Mouse (Mus musculus) kidney, embryonic 16.5 days (tissue): ENCODE data around the gene Fbrsl1. TPM values are rescaled to one million over a fixed set of nuclear protein-coding genes. Genes with fewer than 3 reads are reported as not detected.
"Not testable (repeated sequence)": the region's sequence is repeated elsewhere in the genome, so short reads cannot be mapped to it uniquely, and the experiment has no call there.

Experiments
- ATAC-seq: fragments of 200-750 bp; cut with Nextera tagmentation; 2 replicates; pipeline ENCODE4 v1.8.0; 2017; ENCODE audit warnings: moderate TSS enrichment; ENCODE audit not compliant: low FRiP score, low TSS enrichment
- H3K27ac ChIP-seq: fragments of 300-500 bp; sonication (generic); 2 replicates; pipeline ENCODE4 v1.5.1; 2014; ENCODE audit warnings: low read length
- H3K27me3 ChIP-seq: fragments of 300-500 bp; sonication (generic); 2 replicates; pipeline ENCODE4 v1.6.1; 2014; ENCODE audit warnings: low read length, control low read depth, mixed read lengths; ENCODE audit not compliant: insufficient read depth
- H3K36me3 ChIP-seq: fragments of 300-500 bp; sonication (generic); 2 replicates; pipeline ENCODE4 v1.6.1; 2014; ENCODE audit warnings: low read length, control low read depth, mixed read lengths; ENCODE audit not compliant: insufficient read depth
- H3K4me1 ChIP-seq: fragments of 300-500 bp; sonication (generic); 2 replicates; pipeline ENCODE4 v1.6.1; 2014; ENCODE audit warnings: low read length, control low read depth, mixed read lengths; ENCODE audit not compliant: insufficient read depth
- H3K4me2 ChIP-seq: fragments of 300-500 bp; sonication (generic); replicated peaks from 2 replicates; pipeline ENCODE4 v1.6.1; 2014; ENCODE audit warnings: low read depth, low read length
- H3K4me3 ChIP-seq: fragments of 300-500 bp; sonication (generic); 2 replicates; pipeline ENCODE4 v1.5.1; 2014; ENCODE audit warnings: mild to moderate bottlenecking, low read length
- H3K9ac ChIP-seq: fragments of 300-500 bp; sonication (generic); replicated peaks from 2 replicates; pipeline ENCODE4 v1.6.1; 2014; ENCODE audit warnings: low read length
- H3K9me3 ChIP-seq: fragments of 300-500 bp; sonication (generic); 2 replicates; pipeline ENCODE4 v1.6.1; 2016; ENCODE audit warnings: low read length, control low read depth
- WGBS: fragments of 180-500 bp; shearing (Covaris S2); extraction: QIAGEN DNeasy Blood & Tissue Kit; methylation state at CpG from one replicate; pipeline ENCODE4 v1.1.7; 2014; 5-methylcytosine and 5-hydroxymethylcytosine counted together
- polyA plus RNA-seq: library from polyadenylated mRNA; unstranded; fragments of >200 nt; fragmentation: Nextera tagmentation; extraction: Ambion mirVana; gene quantifications from 2 replicates; pipeline ENCODE4 v1.2.1, GENCODE M21; 2015

Fbrsl1 gene
- polyA plus RNA-seq, 1 experiment from 2014 or later: 9.8 TPM

DNA sequence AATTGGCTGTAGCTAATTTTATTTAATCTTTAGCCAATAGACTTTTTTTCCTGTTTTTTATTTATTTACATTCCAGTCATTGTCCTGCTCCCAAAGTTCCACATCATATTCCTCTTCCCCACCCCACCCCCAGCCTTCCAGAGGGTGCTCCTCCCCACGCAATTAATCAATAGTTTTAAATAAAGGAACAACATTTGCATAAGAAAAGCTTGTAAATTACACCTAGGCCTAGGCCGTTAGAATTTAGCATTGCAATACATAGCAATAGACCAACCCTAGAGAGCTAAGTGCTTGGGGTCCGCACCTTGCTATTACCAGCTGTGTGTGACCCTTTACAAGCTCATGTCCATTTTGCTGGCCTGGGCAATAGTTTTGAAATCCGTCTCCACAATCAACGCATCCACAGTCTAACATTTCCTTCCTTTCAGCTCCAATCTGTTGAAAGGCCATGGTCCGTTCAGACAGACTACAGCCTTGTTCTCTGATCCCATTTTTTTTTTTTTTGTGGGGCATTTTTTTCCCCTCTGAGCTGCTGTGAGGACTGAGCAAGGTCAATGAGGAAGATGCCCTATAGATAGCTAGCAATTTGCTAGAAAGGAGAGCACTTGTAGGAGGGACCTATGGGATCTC is 10.6 kb downstream of the Fbrsl1 start:
- no peak overlapping the region for H3K9ac ChIP-seq
- no peak overlapping the region for H3K4me2 ChIP-seq
- H3K9me3 ChIP-seq: no peaks in the 10 kb centered on the region
- 53% methylated on average over 6 of the region's 6 CpGs for WGBS
- H3K36me3 ChIP-seq: no peaks in the 10 kb centered on the region
- H3K27me3 ChIP-seq: no peaks in the 10 kb centered on the region
- no peak overlapping the region for H3K27ac ChIP-seq
- H3K4me3 ChIP-seq: no peak overlapping the region
- ATAC-seq: no peak
- H3K4me1 ChIP-seq: peaks cover 10% of the 10 kb centered on the region; the same call in 1 of the 2 replicates

DNA sequence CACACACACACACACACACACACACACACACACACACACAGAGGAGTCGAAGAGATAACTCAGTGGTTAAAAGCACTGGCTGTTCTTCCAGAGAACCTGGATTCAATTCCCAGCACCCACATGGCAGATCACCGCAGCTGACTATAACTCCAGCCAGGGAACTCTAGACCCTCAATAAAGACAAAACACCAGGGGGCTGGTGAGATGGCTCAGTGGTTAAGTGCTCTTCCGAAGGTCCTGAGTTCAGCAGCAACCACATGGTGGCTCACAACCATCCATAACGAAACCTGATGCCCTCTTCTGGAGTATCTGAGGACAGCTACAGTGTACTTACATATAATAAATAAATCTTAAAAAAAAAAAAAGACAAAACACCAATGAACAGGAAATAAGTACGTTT is 12.1 kb downstream of the Fbrsl1 start:
- H3K27ac ChIP-seq, H3K4me3 ChIP-seq, H3K9me3 ChIP-seq, ATAC-seq, H3K4me2 ChIP-seq, H3K9ac ChIP-seq, H3K27me3 ChIP-seq: not testable (repeated sequence)
- Histone ChIP-seq H3K36me3 (peaks cover 15% of the 10 kb centered on the region), H3K4me1 (peaks cover 10% of the 10 kb centered on the region; the same call in 1 of the 2 replicates)
- WGBS: 63% methylated on average over 5 of the region's 5 CpGs

DNA sequence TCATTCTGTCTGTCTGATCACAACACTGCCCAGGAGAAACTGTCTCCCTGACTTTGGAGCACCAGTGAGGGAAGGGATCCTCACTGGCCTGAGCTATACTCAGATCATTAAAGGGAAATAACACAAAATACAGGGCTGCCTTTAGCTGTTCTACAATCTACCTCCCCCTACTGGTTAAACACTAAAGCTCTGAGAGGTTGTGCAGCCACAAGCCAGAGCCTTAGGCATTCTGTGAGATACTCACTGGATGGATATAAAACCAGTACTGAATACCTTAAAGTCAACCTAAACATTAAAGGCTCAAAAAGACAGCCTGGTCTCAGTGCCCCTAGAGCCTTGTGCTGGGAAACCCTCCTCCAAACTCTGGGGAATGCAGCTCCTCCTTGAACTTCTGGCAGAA is 13.5 kb downstream of the Fbrsl1 start:
- Histone ChIP-seq H3K4me3 (no peak overlapping the region), H3K36me3 (peaks cover 21% of the 10 kb centered on the region), H3K4me2 (no peak overlapping the region), H3K27me3 (no peaks in the 10 kb centered on the region), H3K27ac (no peak overlapping the region), H3K9me3 (no peaks in the 10 kb centered on the region), H3K9ac (no peak overlapping the region), H3K4me1 (peaks cover 3% of the 10 kb centered on the region; the same call in 1 of the 2 replicates)
- ATAC-seq: no peak; the same call in 1 of the 2 replicates

DNA sequence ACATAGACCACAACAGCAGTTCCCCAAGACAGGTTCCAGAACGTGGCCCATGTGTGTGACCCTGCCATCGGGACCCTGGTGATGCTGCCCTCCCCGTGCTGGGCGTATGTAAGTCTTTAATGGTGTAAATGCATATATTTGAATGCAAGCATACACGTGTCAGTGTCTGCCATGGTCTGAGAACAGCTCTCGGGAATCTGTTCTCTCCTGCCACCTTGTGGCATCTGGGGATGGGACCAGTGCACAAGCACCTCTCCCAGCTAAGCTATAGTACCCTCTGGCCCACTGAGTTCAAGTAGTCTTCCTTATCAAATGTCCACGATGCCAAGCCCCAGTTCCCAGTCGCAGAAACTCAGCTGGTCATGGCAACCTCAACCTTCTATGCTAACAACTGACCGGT is 19.3 kb downstream of the Fbrsl1 start:
- no peaks in the 10 kb centered on the region for H3K27me3 ChIP-seq
- H3K9ac ChIP-seq: no peak overlapping the region
- peak; percentile 75 for ATAC-seq
- H3K9me3 ChIP-seq: no peaks in the 10 kb centered on the region
- H3K4me2 ChIP-seq: no peak overlapping the region
- no peak overlapping the region for H3K4me3 ChIP-seq
- WGBS: 37% methylated on average over 9 of the region's 9 CpGs
- H3K4me1 ChIP-seq: 0 out of 2 replicates have a peak, but pooled peaks cover 5% of the 10 kb centered on the region
- peaks cover 21% of the 10 kb centered on the region for H3K36me3 ChIP-seq
- H3K27ac ChIP-seq: no peak overlapping the region

DNA sequence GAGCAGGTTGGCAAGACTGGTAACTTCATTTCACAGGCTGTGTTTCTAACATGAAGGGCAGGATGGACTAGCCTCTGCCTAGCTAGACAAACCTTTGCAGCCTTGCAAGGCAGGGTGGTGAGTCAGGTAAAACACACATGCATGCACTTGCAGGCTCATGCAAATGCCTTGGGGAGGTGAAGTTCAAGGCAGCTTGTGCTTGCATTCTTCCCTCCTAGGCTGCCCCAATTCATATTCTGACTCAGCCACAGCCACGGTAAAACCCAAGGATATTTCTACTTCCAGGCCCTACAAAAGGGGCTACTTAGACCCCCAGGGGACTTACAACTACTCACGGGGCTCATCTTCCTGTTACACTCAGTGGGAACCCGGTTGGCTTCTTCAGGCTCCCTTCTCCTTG is 20.0 kb downstream of the Fbrsl1 start:
- WGBS: 80% methylated on average over 3 of the region's 3 CpGs
- no peak for ATAC-seq
- peaks cover 21% of the 10 kb centered on the region for H3K36me3 ChIP-seq

DNA sequence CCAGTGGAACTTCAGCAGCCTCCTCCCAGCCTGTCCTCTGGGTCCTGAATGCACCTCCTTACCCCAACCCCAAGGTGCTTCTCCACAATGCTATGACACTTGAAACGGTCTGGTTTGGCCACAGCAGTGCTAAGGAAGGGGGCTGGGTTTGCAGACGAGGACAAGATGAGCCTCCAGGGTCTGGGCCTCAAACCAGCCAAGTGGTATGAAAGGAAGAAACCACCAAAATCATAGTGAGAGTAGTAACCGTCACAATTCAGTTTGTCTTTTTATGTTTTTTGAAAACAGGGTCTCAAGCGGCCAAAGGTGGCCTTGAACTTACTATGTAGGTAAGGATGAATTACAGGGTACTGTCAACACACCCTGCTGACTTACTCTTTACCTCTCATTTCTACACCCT is 23.1 kb downstream of the Fbrsl1 start:
- Histone ChIP-seq H3K4me2 (no peak overlapping the region), H3K4me1 (0 out of 2 replicates have a peak, but pooled peaks cover 5% of the 10 kb centered on the region), H3K27me3 (no peaks in the 10 kb centered on the region), H3K9ac (no peak overlapping the region), H3K27ac (no peak overlapping the region), H3K36me3 (no peaks in the 10 kb centered on the region; the same call in 1 of the 2 replicates), H3K9me3 (no peaks in the 10 kb centered on the region), H3K4me3 (no peak overlapping the region)
- WGBS: 78% methylated on average over 4 of the region's 4 CpGs
- ATAC-seq: no peak

More for the DNA sequence above, 20.0 kb downstream of the Fbrsl1 start:
- no peaks in the 10 kb centered on the region for H3K9me3 ChIP-seq
- no peak overlapping the region for H3K4me3 ChIP-seq
- H3K4me1 ChIP-seq: 0 out of 2 replicates have a peak, but pooled peaks cover 5% of the 10 kb centered on the region
- H3K4me2 ChIP-seq: no peak overlapping the region
- no peak overlapping the region for H3K27ac ChIP-seq
- no peaks in the 10 kb centered on the region for H3K27me3 ChIP-seq
- no peak overlapping the region for H3K9ac ChIP-seq

DNA sequence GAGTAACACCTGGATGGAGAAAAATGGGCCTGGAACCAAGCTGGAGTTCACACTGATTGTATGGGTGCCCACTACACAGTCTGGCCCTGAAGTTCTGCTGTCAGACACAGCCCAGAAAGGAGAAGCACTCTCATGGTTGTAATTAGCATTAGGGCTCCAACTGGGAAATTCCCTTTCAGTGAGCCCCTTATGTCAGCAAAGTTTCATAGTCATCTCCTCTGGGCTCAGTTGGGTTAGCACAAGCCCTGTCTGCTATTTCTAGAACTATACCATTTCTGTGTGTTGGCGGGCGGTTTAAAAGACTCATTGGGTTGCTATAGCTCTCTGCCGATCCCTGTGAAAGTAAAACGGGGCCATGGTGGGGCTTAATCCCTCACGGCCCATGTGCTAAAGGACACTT is 24.1 kb downstream of the Fbrsl1 start:
- H3K4me1 ChIP-seq: 0 out of 2 replicates have a peak, but pooled peaks cover 5% of the 10 kb centered on the region
- H3K36me3 ChIP-seq: no peaks in the 10 kb centered on the region; the same call in 1 of the 2 replicates
- H3K9me3 ChIP-seq: no peaks in the 10 kb centered on the region
- no peak overlapping the region for H3K9ac ChIP-seq
- 87% methylated on average over 5 of the region's 5 CpGs for WGBS
- no peak overlapping the region for H3K27ac ChIP-seq
- H3K4me2 ChIP-seq: no peak overlapping the region
- no peak for ATAC-seq
- no peak overlapping the region for H3K4me3 ChIP-seq
- H3K27me3 ChIP-seq: no peaks in the 10 kb centered on the region

DNA sequence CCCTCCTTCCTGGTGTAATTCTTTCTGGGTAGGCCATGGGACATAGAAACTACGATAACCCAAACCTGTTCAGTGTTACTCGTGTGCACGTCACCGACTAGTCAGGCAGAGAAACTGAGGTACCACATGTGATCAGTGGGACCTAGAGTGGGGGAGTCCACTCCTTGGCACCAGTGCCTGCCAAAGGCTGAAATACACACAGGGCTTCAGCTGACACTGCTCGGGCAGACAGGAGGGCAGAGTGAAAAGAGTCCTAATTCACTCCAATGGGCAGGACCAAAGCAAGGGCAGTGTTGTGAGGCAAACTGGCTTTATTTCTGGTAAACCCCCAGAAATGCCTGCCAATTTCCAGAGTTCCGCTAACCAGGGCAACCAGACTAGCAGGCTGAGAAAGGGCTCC is 26.9 kb downstream of the Fbrsl1 start:
- Histone ChIP-seq H3K4me2 (no peak overlapping the region), H3K27ac (no peak overlapping the region), H3K36me3 (no peaks in the 10 kb centered on the region; the same call in 1 of the 2 replicates), H3K9ac (no peak overlapping the region), H3K4me1 (no peaks in the 10 kb centered on the region), H3K4me3 (no peak overlapping the region), H3K27me3 (no peaks in the 10 kb centered on the region), H3K9me3 (no peaks in the 10 kb centered on the region)
- ATAC-seq: no peak
- 91% methylated on average over 6 of the region's 6 CpGs for WGBS

DNA sequence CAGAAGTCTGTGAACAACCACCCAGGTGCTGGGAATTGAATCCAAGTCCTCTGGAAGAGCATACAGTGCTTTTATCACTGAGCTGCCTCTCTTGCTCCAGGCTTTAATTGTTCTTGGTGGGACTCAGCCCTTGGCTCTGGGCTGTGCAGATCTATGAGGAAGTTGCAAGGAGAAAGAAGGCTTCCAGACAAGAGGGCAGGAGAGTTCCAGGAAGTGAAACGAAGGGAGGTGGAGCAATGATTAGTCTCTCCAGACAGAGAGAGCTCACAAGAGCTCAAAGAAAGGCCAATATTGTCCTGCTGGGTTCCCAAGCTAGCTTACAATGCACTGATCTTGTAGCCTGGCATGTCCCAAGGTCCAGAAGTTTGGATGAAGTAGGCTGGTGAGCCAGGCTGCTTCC is 27.4 kb downstream of the Fbrsl1 start:
- Histone ChIP-seq H3K27me3 (no peaks in the 10 kb centered on the region), H3K4me1 (no peaks in the 10 kb centered on the region), H3K4me3 (no peak overlapping the region), H3K4me2 (no peak overlapping the region), H3K36me3 (no peaks in the 10 kb centered on the region; the same call in 1 of the 2 replicates), H3K27ac (no peak overlapping the region), H3K9me3 (no peaks in the 10 kb centered on the region), H3K9ac (no peak overlapping the region)
- 46% methylated on average over 1 of the region's 1 CpGs for WGBS
- no peak for ATAC-seq

DNA sequence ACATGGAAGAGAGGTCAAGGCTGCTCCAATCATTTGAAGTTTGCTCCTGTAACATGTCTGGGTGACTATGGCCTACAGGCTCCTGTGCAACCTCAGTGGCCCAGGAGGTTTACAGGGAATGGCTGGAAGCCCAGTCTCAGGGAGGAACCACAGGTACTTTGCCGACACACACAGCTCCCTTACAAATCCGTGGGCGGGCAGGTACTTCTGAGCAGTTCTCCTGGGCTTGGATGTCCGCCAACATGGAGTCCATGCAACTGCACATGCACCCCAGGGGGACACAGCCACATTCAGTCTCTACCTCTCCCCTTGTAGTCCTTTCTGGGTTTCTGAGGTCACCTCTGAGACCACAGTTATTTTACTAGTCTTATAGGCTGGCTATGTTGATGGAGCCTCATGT is 28.1 kb downstream of the Fbrsl1 start:
- ATAC-seq: no peak
- no peak overlapping the region for H3K9ac ChIP-seq
- no peaks in the 10 kb centered on the region; the same call in 1 of the 2 replicates for H3K36me3 ChIP-seq
- no peak overlapping the region for H3K4me3 ChIP-seq
- H3K27me3 ChIP-seq: no peaks in the 10 kb centered on the region
- 86% methylated on average over 4 of the region's 4 CpGs for WGBS
- H3K27ac ChIP-seq: no peak overlapping the region
- no peaks in the 10 kb centered on the region for H3K4me1 ChIP-seq
- H3K4me2 ChIP-seq: no peak overlapping the region
- H3K9me3 ChIP-seq: no peaks in the 10 kb centered on the region
